Mouse (Mus musculus): ENCODE results near the gene C130079G13Rik. TPM values are rescaled to one million over a fixed set of nuclear protein-coding genes. Genes with fewer than 3 reads are reported as not detected.

C130079G13Rik gene
- polyA plus RNA-seq, 1 experiment from 2014 or later: 0.10 TPM

Other genes starting within 250 kb of the C130079G13Rik start
- gene Gm5538, start 195.4 kb upstream of the C130079G13Rik start, polyA plus RNA-seq (2015; fragmentation: Nextera tagmentation; extraction: Ambion mirVana): not detected in 2 replicates
- gene Gm8298, start 64.2 kb upstream of the C130079G13Rik start, polyA plus RNA-seq (2015; fragmentation: Nextera tagmentation; extraction: Ambion mirVana): not detected in 2 replicates
- gene Aadacl2, start 81.5 kb downstream of the C130079G13Rik start, polyA plus RNA-seq (2015; fragmentation: Nextera tagmentation; extraction: Ambion mirVana): 1.4 and 3.0 TPM in 2 replicates
- 48.1 and 58.0 TPM in 2 replicates for gene Aadac, start 100.5 kb downstream of the C130079G13Rik start, polyA plus RNA-seq (2015; fragmentation: Nextera tagmentation; extraction: Ambion mirVana)
- 0.42 and 1.3 TPM in 2 replicates for gene Sucnr1, start 156.7 kb downstream of the C130079G13Rik start, polyA plus RNA-seq (2015; fragmentation: Nextera tagmentation; extraction: Ambion mirVana)